Mouse (Mus musculus) ES-E14 (cell line): Measurements from ENCODE around the gene Samm50.

Experiments used
- CHD2 ChIP-seq: IDR thresholded peaks from 2 replicates; pipeline ENCODE4 v1.6.1; 2014; ENCODE audit warnings: mild to moderate bottlenecking, low read depth, low read length, inconsistent platforms
- HCFC1 ChIP-seq: IDR thresholded peaks from 2 replicates; pipeline ENCODE4 v1.6.1; 2012; ENCODE audit warnings: low read length, inconsistent platforms, borderline replicate concordance; ENCODE audit not compliant: insufficient read depth
- MAFK ChIP-seq: IDR thresholded peaks from 2 replicates; pipeline ENCODE4 v1.6.1; 2014; ENCODE audit warnings: mild to moderate bottlenecking, low read depth, low read length, inconsistent platforms; ENCODE audit not compliant: insufficient read depth
- ZNF384 ChIP-seq: IDR thresholded peaks from 2 replicates; pipeline ENCODE4 v1.6.1; 2012; ENCODE audit warnings: low read depth, low read length, inconsistent platforms

GRCm38 (mm10) chr15:84207327-84207726 lies 15.3 kb downstream of the Samm50 start:
- no peak for TF ChIP-seq HCFC1
- no peak for TF ChIP-seq ZNF384
- TF ChIP-seq MAFK = no peak
- no peak for TF ChIP-seq CHD2
